Mouse (Mus musculus): ENCODE results near the gene Myd88. TPM values are rescaled to one million over a fixed set of nuclear protein-coding genes. Genes with fewer than 3 reads are reported as not detected.

Gene Myd88
- polyA plus RNA-seq (2014; fragmentation: Illumina TruSeq; extraction: RNeasy Lipid Tissue Mini Kit (QIAGEN cat#74804)): 6.6 TPM

GRCm38 (mm10) chr9:119340909-119341816 lies at the start of gene Myd88:
Gene Myd88 (minus strand): TSS chr9:119341411.

GRCm38 (mm10) chr9:119365284-119365683 lies 24.1 kb upstream of the Myd88 start, which contains the start of gene Slc22a14:
Gene Slc22a14 (minus strand): TSS chr9:119365553.

GRCm38 (mm10) chr9:119357331-119358057 lies 16.3 kb upstream of the Myd88 start, which contains the start of gene Xylb:
Gene Xylb (plus strand): TSS chr9:119357381.

GRCm38 (mm10) chr9:119339558-119340211 lies 1.5 kb downstream of the Myd88 start, which contains the start of gene Acaa1a:
Gene Acaa1a (plus strand): TSS chr9:119339676.

GRCm38 (mm10) chr9:119322289-119323259 lies 18.6 kb downstream of the Myd88 start, which contains the start of gene Oxsr1:
Gene Oxsr1 (minus strand): TSS chr9:119322427.

Other genes starting within 250 kb of the Myd88 start
- 0.54 TPM for gene Plcd1, start 247.9 kb downstream of the Myd88 start, polyA plus RNA-seq (2014; fragmentation: Illumina TruSeq; extraction: RNeasy Lipid Tissue Mini Kit (QIAGEN cat#74804))
- 0.54 TPM for gene Dlec1, start 238.9 kb downstream of the Myd88 start, polyA plus RNA-seq (2014; fragmentation: Illumina TruSeq; extraction: RNeasy Lipid Tissue Mini Kit (QIAGEN cat#74804))
- gene Acaa1b, start 184.3 kb downstream of the Myd88 start, polyA plus RNA-seq (2014; fragmentation: Illumina TruSeq; extraction: RNeasy Lipid Tissue Mini Kit (QIAGEN cat#74804)): not detected
- not detected for gene Gm47289, start 182.2 kb downstream of the Myd88 start, polyA plus RNA-seq (2014; fragmentation: Illumina TruSeq; extraction: RNeasy Lipid Tissue Mini Kit (QIAGEN cat#74804))
- gene Slc22a13, start 132.3 kb downstream of the Myd88 start, polyA plus RNA-seq (2014; fragmentation: Illumina TruSeq; extraction: RNeasy Lipid Tissue Mini Kit (QIAGEN cat#74804)): not detected
- 45.6 TPM for gene Oxsr1, start 19.0 kb downstream of the Myd88 start, polyA plus RNA-seq (2014; fragmentation: Illumina TruSeq; extraction: RNeasy Lipid Tissue Mini Kit (QIAGEN cat#74804))
- 1.00 TPM for gene Acaa1a, start 1.7 kb downstream of the Myd88 start, polyA plus RNA-seq (2014; fragmentation: Illumina TruSeq; extraction: RNeasy Lipid Tissue Mini Kit (QIAGEN cat#74804))
- gene Xylb, start 16.0 kb upstream of the Myd88 start, polyA plus RNA-seq (2014; fragmentation: Illumina TruSeq; extraction: RNeasy Lipid Tissue Mini Kit (QIAGEN cat#74804)): 3.6 TPM
- not detected for gene Slc22a14, start 24.1 kb upstream of the Myd88 start, polyA plus RNA-seq (2014; fragmentation: Illumina TruSeq; extraction: RNeasy Lipid Tissue Mini Kit (QIAGEN cat#74804))
- 1.4 TPM for gene Acvr2b, start 60.7 kb upstream of the Myd88 start, polyA plus RNA-seq (2014; fragmentation: Illumina TruSeq; extraction: RNeasy Lipid Tissue Mini Kit (QIAGEN cat#74804))
- gene Exog, start 103.5 kb upstream of the Myd88 start, polyA plus RNA-seq (2014; fragmentation: Illumina TruSeq; extraction: RNeasy Lipid Tissue Mini Kit (QIAGEN cat#74804)): 3.5 TPM
- 0.11 TPM for gene Scn5a, start 237.6 kb upstream of the Myd88 start, polyA plus RNA-seq (2014; fragmentation: Illumina TruSeq; extraction: RNeasy Lipid Tissue Mini Kit (QIAGEN cat#74804))

Measured in ovary, adult 10 weeks (tissue).